Mouse (Mus musculus): Measurements from ENCODE around the gene Gm5460.

Gene Gm5460

DNA sequence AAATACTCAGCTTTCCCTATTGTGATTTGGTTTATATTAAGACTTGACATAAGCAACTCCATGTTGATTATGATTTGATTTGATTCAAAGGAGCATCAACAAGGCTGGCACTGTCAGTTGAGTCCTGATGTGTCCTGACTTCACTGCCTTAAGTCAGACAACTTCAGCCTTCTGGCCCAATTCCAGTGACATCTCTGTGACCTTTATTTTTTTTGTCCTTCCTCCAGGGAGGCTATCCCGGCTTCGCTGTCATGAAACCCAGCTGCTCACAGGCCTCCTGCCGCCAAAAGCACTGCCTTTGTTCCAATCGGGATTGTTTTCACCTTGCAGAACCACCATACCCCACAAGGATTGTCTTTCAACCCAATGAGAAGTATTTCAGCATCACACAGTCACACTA, 58.8 kb downstream of the Gm5460 start:
- no peak for DNase-seq (ENCODE audit: low read depth, low spot score)

DNA sequence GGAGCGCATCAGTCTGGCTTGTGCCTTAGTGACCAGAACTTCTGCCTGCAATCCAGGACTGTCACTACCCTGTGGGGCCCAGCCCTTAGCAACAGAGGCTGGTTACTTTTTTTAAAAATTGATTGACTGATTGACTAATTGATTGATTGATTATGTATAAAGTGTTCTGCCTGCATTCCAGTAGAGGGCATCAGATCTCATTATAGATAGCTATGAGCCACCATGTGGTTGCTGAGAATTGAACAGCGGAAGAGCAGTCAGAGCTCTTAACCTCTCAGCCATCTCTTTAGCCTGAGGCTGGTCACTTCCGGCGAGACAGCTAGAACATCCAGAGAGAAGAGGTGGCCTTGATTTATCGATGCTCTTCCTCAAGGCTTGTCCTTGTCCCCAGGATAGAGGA, 60.7 kb downstream of the Gm5460 start:
- DNase-seq (ENCODE audit: low read depth, low spot score): no peak

DNA sequence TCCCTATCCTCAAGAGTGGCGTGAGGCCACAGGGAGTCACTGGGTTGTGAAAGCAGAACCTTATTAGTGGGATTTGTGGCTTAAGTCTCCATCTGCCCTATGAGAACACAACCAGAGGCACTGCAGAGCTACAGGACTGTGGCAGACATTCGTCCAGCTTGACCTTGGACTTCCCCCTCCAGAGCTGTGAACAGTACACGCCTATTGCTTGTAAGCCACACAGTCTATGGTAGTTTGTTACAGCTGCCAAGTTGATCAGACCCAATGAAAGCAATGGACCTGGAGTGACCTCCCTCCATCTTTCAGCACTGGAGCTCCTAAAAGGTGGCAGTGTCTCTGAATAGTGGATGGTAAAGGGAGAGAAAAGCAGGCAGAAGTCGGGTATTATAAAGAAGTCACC, 61.7 kb downstream of the Gm5460 start:
- DNase-seq (ENCODE audit: low read depth, low spot score): no peak

DNA sequence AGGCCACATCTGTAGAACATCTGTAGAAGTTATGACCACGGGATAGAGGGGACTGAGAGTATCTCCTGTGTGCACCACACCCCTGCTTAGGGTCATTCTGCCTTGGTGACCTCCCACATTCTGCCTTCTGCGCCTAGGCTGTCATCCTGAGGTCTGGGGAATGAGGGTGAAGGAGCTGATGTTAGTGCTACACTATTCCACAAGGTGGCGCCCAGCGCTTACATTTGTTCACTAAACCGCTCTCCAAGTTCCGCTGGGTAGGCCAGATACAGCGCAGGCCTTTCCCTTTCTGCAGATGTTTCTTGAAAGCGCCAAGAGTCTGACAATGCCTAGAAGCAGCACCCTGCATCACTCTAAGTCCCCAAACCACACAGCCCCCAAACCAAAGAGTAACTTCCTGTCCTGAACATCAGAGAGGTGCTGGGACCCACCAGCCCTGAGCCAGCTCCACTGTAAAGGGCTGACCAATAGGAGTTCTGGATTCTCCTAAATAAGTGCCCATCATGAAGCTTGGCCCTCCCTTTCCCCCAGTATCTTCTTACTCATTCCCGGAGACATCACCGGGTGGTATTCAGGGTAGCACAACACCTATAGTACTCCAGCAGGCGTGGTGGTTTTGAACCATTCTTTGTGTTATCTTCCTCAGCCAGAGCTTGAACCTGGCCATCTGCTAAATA, 63.9 kb downstream of the Gm5460 start:
- DNase-seq (ENCODE audit: low read depth, low spot score): peak; percentile 89

DNA sequence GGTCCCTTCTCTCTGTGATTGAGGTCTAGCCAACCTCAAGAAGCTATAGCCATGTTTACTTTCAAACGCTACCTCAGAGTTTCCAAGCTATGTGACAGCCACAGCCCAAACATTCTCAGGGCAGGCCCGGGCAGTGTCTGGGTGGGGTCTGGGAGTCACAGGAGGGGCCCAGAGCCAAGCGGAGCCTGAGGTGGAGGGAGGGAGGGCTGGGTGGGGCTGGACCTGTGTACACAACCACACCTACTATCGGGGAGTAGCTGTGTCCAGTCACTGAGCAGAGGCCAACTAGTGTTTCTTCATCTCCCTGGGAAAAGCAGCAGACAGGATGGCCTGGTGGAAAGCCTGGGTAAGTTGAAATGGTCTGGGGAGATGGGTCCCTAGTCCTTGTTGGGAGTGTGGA, 69.2 kb downstream of the Gm5460 start, which contains the start of gene Anxa8:
Gene Anxa8, plus strand, starts transcription at position 251 of the 400 bp plus-strand sequence.
- DNase-seq (ENCODE audit: low read depth, low spot score): peak; percentile 31

DNA sequence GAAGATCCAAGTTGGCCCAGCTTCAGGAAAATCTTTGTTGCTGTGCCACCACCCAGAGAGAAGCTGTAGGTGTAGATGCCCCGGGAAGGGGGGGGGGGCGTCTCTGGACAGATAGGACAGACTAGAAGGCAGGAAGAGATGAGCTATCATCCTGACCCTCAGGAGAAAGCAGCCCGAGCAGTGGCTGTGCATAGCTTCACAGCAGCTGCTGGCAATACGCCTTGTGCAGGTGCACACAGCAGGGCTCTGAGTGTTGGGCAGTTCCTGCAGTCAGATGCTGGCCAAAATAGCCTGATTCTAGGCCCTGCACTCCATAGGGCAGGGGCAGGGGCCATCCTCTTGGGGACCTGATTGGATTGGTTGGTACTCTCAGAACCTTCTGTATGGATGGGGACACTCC, 70.2 kb downstream of the Gm5460 start:
- DNase-seq (ENCODE audit: low read depth, low spot score): no peak

DNA sequence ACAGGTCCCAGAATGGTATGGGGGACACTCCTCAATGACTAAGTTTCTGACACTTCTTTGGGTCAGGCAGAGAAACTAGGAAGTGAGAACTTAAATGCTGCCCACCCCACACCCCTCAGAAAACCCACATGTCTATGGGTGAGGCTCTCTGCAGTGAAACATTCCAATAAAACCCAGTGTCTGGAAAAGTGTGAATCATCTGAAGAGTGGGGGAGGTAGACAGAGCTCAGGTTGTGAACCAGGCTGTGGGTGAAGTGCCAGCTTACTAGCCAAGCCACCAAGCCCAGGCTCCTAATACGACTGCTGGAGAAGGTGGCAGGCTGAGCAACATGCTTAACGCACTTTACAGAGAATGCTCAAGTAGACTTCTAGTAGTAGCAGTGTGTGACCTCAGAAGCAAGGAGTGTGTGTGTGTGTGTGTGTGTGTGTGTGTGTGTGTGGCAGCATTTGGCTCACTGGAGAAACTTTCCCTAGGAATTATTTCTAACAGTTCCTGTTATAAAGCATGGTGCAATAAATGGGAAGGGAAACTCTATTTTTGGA, 71.4 kb downstream of the Gm5460 start:
- DNase-seq (ENCODE audit: low read depth, low spot score): no peak

DNA sequence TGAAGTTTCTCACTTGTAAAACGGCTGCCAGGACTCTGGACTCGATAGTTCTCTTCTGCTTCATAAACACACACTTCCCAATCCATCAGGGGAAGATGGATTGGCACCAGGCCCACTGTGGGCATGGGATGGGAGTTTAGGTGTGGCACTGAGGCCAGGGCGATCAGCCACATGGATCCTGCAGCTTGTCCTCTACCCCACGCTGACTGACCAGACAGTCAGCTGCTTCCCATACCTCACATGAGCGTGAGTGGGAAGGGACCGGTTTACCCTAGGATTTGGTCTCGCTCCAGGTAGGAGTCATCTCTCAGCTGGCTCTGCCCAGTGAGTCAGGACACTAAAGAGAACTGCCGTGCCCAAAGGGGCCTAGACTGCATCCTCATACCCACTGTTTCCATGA, 73.2 kb downstream of the Gm5460 start:
- no peak for DNase-seq (ENCODE audit: low read depth, low spot score)

DNA sequence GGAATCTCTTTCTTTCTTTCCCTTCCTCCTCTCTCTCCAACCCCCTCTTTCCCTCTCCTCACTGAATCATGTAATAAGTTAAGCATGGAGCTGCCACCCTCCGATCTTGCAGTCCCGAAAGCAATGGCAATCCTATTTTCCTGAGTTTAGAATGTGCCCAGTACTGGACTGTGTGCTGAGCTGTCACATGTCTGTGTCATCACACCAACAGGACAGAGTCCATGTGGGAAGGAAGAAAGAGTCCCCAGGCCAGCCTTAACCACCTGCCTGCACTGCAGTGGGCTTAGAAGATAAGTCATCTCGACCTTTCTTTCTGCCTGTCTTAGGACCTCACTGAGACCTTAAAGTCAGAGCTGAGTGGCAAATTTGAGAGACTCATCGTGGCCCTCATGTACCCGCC, 74.9 kb downstream of the Gm5460 start:
- DNase-seq (ENCODE audit: low read depth, low spot score): no peak

DNA sequence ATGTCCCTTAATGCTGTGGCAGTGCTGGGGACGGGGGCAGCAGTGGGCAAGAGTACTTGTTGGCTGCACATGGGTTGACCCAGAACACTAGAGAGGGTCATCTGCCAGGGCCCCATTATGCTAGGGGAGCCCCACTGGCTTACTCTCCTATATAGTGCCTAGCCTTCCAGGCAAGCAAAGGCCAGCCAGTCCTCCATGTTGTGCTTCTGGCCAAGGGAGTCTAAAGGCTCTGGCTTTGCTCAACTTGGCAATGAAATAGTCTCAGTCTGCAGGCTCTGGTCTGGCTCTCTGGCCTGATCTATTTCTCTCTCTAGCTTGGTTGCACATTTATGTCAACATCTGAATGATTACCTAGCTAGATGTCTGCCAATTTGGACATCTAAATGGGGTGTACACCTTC, 76.3 kb downstream of the Gm5460 start:
- no peak for DNase-seq (ENCODE audit: low read depth, low spot score)

DNA sequence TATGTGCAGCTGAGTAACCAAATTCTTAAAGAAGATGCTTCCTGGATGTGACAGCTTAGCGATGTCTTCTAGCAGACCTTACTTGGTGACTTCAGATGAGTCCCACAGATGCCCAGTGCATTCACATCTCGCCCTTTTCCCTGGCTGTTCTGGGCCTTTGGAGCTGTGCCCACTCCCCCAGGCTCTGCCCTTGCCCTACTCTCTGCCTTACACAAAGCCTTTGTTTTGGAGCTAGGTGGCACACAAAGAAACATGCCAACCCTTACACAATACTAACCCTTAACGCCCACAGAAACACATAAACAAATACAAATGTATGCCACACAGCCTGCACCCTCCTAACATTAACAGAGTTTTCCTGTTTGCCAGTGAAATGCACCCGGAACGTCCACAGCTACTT, 79.6 kb downstream of the Gm5460 start:
- no peak for DNase-seq (ENCODE audit: low read depth, low spot score)

All from ZHBTc4 (cell line).